Mouse (Mus musculus) bone marrow macrophage, adult 2 months (primary cell): ENCODE results near the gene Pold1.

Source experiments
- CTCF ChIP-seq: IDR thresholded peaks from 2 replicates; pipeline ENCODE4 v1.5.1; 2012; ENCODE audit warnings: low read depth, mild to moderate bottlenecking, low read length, moderate library complexity
- POLR2A ChIP-seq: IDR thresholded peaks from 2 replicates; pipeline ENCODE4 v1.6.1; 2012; ENCODE audit warnings: mild to moderate bottlenecking, low read depth, low read length, borderline replicate concordance

DNA sequence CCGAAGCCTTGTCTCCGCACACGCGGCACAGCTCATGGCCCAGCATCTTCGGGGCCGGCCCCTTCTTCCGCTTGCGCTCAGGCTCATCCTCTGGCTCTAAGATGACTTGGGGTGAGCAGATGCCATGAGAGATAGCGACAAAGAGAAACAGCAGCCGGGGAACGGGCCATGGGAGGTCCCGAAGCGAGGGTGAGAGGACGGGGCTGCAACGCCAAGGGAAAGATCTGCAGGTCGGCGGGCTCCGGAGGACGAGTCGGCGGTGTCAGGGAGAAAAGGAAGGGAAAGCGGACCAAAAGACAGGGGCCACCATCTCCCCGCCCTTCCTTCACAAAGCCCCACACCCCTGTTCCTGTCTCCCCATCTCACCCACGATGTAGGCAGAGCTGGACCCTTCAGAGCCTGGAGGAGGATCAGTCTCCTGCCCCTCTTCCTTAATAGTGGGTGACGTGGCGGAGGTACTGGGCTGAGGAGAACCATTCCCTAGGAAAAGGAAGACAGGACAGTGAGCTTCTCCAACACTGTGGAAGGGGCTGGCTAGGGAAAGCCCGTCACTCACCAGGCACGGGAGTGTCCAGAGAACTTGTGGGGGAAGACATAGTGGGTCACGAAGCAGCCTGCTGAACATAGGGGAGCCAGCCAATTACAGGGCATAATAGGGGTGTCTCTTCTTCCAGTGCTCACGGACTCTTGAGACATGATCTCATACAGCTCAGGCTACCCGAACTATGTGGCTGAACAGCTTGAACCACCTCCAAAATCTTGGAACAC is 3.7 kb upstream of the Pold1 start:
- TF ChIP-seq CTCF (no peak), POLR2A (no peak)
